Mouse (Mus musculus): ENCODE results near the gene Arhgap23. TPM values are rescaled to one million over a fixed set of nuclear protein-coding genes. Genes with fewer than 3 reads are reported as not detected.

Gene Arhgap23
- polyA plus RNA-seq, 1 experiment: 35.8 TPM

GRCm38 (mm10) chr11:97435808-97436491 lies 20.6 kb downstream of the Arhgap23 start:
- TF ChIP-seq CTCF (IDR thresholded peaks at IDR 0.05; ENCODE audit: borderline replicate concordance, extremely low read depth, insufficient read depth, insufficient read length) (no peak), POLR2A (IDR thresholded peaks at IDR 0.05; ENCODE audit: borderline replicate concordance, extremely low read depth, insufficient read depth, insufficient read length, poor library complexity, severe bottlenecking) (no peak)
- no peak for DNase-seq (ENCODE audit: low read depth)

- no peak for DNase-seq (ENCODE audit: low read depth)
- no peak for TF ChIP-seq CTCF (IDR thresholded peaks at IDR 0.05; ENCODE audit: borderline replicate concordance, extremely low read depth, insufficient read depth, insufficient read length)
Measured at GRCm38 (mm10) chr11:97437745-97438144, 22.4 kb downstream of the Arhgap23 start.

- DNase-seq (ENCODE audit: low read depth): no peak
- TF ChIP-seq CTCF (IDR thresholded peaks at IDR 0.05; ENCODE audit: borderline replicate concordance, extremely low read depth, insufficient read depth, insufficient read length): no peak
- no peak for TF ChIP-seq POLR2A (IDR thresholded peaks at IDR 0.05; ENCODE audit: borderline replicate concordance, extremely low read depth, insufficient read depth, insufficient read length, poor library complexity, severe bottlenecking)
Measured at GRCm38 (mm10) chr11:97438868-97439267, 23.5 kb downstream of the Arhgap23 start.

GRCm38 (mm10) chr11:97439935-97440334 lies 24.6 kb downstream of the Arhgap23 start:
- no peak for TF ChIP-seq CTCF (IDR thresholded peaks at IDR 0.05; ENCODE audit: borderline replicate concordance, extremely low read depth, insufficient read depth, insufficient read length)
- TF ChIP-seq POLR2A (IDR thresholded peaks at IDR 0.05; ENCODE audit: borderline replicate concordance, extremely low read depth, insufficient read depth, insufficient read length, poor library complexity, severe bottlenecking): no peak
- no peak for DNase-seq (ENCODE audit: low read depth)

GRCm38 (mm10) chr11:97440441-97440881 lies 25.1 kb downstream of the Arhgap23 start:
- no peak for DNase-seq (ENCODE audit: low read depth)
- TF ChIP-seq POLR2A (IDR thresholded peaks at IDR 0.05; ENCODE audit: borderline replicate concordance, extremely low read depth, insufficient read depth, insufficient read length, poor library complexity, severe bottlenecking) (no peak), CTCF (IDR thresholded peaks at IDR 0.05; ENCODE audit: borderline replicate concordance, extremely low read depth, insufficient read depth, insufficient read length) (no peak)

- TF ChIP-seq POLR2A (IDR thresholded peaks at IDR 0.05; ENCODE audit: borderline replicate concordance, extremely low read depth, insufficient read depth, insufficient read length, poor library complexity, severe bottlenecking) (no peak), CTCF (IDR thresholded peaks at IDR 0.05; ENCODE audit: borderline replicate concordance, extremely low read depth, insufficient read depth, insufficient read length) (no peak)
- peak; percentile 77 for DNase-seq (ENCODE audit: low read depth)
Measured at GRCm38 (mm10) chr11:97441036-97441657, 25.8 kb downstream of the Arhgap23 start.

DNA sequence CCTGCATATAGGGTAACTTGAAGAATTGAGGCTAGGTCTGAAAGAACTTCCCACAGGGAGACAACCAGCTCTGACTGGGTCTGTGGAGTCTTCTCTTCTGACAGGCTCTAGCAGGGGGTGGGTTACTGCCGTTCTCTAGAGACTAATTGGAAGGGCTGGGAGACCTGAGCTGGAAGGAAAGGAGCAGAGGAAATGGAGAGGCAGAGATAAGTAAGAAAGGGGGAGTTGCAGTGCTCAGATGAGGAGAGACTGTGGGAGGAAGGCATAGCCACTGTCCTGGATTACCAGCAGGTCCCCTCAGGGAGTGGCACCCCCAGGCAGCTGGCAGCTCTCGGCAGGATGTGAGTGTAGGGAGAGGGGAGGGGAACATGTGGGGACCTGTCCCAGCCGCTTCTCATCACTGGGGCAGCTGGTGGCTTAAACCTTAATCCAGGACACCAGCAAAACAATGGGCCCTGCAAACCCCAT lies 26.4 kb downstream of the Arhgap23 start:
- no peak for DNase-seq (ENCODE audit: low read depth)
- TF ChIP-seq POLR2A (IDR thresholded peaks at IDR 0.05; ENCODE audit: borderline replicate concordance, extremely low read depth, insufficient read depth, insufficient read length, poor library complexity, severe bottlenecking) (no peak), CTCF (IDR thresholded peaks at IDR 0.05; ENCODE audit: borderline replicate concordance, extremely low read depth, insufficient read depth, insufficient read length) (no peak)

DNA sequence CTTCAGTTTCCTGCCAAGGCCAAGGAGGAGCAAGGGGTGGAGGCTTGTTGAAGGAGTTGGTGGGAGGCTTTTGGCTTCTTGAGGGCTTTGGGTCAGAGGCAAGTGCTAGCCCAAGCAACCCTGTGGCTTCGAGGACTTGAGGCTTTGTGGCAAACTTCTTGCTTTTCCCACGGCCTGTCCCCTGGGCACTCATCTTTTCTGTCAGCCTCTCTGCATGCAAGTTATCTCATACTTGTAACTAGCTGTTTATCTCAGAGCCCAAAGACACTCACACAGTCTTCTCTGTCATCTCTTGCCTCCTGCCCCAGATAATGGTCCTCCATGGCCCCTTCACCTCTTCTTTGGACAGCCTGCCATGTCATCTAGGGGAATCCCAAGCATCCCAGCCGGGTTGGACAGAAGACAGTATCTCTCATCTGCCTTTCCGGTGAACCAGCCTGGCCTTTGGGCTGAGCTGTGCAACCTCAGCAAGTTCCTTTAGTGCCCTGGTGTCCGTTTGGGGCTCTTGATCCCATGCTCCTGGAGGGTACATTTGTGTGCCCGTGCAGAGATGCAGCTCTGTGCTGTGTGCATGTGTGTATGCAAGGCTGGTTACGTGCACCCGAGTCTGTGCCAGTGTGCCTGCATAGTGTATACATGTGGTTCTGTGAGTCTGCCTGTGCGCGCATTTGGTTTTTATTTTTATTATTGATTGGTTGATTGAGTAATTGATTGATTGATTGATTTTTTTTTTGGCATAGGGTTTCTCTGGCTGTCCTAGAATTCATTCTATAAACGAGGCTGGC lies 27.8 kb downstream of the Arhgap23 start:
- TF ChIP-seq CTCF (IDR thresholded peaks at IDR 0.05; ENCODE audit: borderline replicate concordance, extremely low read depth, insufficient read depth, insufficient read length) (no peak), POLR2A (IDR thresholded peaks at IDR 0.05; ENCODE audit: borderline replicate concordance, extremely low read depth, insufficient read depth, insufficient read length, poor library complexity, severe bottlenecking) (no peak)

DNA sequence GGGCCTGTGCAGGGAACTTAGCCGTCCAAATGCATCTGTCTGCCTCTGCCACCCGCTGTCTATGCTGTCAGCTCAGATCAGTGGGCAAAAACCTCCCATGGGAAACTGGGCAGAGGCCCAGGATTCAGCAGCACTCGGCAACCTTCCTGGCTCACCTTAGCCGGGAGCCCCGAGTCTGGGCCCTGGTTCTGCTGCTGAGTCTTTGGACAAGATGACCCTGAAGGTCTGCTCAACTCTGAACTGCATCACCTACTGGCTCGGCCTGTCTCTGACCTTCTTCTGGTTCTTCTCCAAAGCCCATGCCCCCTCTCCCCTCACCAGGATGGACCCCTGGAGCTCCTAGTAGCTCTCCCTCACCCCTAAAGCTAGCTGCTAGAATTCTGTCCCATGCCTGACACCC lies 30.3 kb downstream of the Arhgap23 start:
- no peak for TF ChIP-seq POLR2A (IDR thresholded peaks at IDR 0.05; ENCODE audit: borderline replicate concordance, extremely low read depth, insufficient read depth, insufficient read length, poor library complexity, severe bottlenecking)
- no peak for DNase-seq (ENCODE audit: low read depth)

More for the DNA sequence above, 27.8 kb downstream of the Arhgap23 start:
- no peak for DNase-seq (ENCODE audit: low read depth)

DNA sequence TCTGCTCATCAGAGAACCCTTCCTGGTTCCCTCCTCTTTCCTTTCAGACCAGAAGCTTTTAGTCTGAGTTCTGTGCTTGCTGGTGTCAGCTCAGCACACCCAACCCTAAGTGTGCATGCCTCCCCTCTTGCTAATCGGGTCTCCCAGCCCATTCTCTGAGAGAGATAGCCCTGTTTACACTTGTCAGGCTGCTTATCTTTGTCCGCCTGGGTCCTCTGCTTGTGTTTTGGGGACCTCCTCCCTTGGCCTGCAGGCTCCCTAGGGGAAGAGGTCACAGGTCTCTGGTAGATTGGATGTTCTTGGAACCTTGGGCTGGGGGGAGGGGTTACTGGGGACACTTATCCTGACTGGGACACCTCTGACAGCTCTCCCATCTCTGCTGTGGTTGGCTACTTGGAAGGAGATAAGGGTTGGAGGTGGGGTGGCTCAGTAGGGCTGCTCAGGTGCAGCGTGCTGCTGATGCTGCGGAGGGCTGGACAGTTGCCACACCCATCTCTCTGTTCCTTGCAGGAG lies 30.7 kb downstream of the Arhgap23 start:
- no peak for TF ChIP-seq POLR2A (IDR thresholded peaks at IDR 0.05; ENCODE audit: borderline replicate concordance, extremely low read depth, insufficient read depth, insufficient read length, poor library complexity, severe bottlenecking)
- TF ChIP-seq CTCF (IDR thresholded peaks at IDR 0.05; ENCODE audit: borderline replicate concordance, extremely low read depth, insufficient read depth, insufficient read length): no peak
- DNase-seq (ENCODE audit: low read depth): no peak

DNA sequence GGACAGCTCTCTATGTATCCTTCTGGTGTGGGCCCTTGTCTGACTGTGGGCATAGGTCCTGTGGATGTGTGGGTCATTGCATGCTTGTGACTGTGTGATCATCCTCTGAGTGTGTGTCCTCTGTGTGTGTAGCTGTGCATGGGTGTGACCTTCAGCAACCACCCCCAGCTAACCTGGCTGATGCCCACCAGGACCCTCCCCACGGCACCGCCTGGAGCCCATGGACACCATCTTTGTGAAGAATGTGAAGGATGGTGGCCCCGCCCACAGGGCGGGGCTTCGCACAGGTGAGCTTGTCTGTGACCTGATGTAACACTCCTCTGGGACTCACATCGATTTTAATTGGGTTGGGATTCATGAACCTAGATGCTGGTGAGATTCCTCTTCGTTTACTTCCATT lies 32.6 kb downstream of the Arhgap23 start:
- DNase-seq (ENCODE audit: low read depth): no peak
- TF ChIP-seq CTCF (IDR thresholded peaks at IDR 0.05; ENCODE audit: borderline replicate concordance, extremely low read depth, insufficient read depth, insufficient read length): no peak
- no peak for TF ChIP-seq POLR2A (IDR thresholded peaks at IDR 0.05; ENCODE audit: borderline replicate concordance, extremely low read depth, insufficient read depth, insufficient read length, poor library complexity, severe bottlenecking)

Measured in brain, embryonic 14.5 days (tissue).